Mouse (Mus musculus) hindbrain, embryonic 12.5 days (tissue): ENCODE measurements at regions not wholly inside any gene's neighbourhood (a gene's known extent, or its start where the extent isn't known, plus 50 kb on each side); places are given as distances from the start of the nearest gene placed in this dataset.

Source experiments
- ATAC-seq: fragments of 200-750 bp; cut with Nextera tagmentation; 2 replicates; pipeline ENCODE4 v1.8.0; 2017; ENCODE audit warnings: moderate TSS enrichment; ENCODE audit not compliant: low FRiP score
- H3K27ac ChIP-seq: fragments of 300-500 bp; sonication (generic); 2 replicates; pipeline ENCODE4 v1.5.1; 2016; ENCODE audit warnings: mild to moderate bottlenecking
- H3K27me3 ChIP-seq: fragments of 300-500 bp; sonication (generic); 2 replicates; pipeline ENCODE4 v1.6.1; 2016; ENCODE audit warnings: mild to moderate bottlenecking
- H3K36me3 ChIP-seq: fragments of 300-500 bp; sonication (generic); 2 replicates; pipeline ENCODE4 v1.6.1; 2016; ENCODE audit warnings: mild to moderate bottlenecking
- H3K4me1 ChIP-seq: fragments of 300-500 bp; sonication (generic); 2 replicates; pipeline ENCODE4 v1.6.1; 2016
- H3K4me2 ChIP-seq: fragments of 300-500 bp; sonication (generic); replicated peaks from 2 replicates; pipeline ENCODE4 v1.6.1; 2016; ENCODE audit warnings: mild to moderate bottlenecking
- H3K4me3 ChIP-seq: fragments of 300-500 bp; sonication (generic); 2 replicates; pipeline ENCODE4 v1.5.1; 2016; ENCODE audit warnings: mild to moderate bottlenecking
- H3K9ac ChIP-seq: fragments of 300-500 bp; sonication (generic); 2 replicates; pipeline ENCODE4 v1.6.1; 2016; ENCODE audit warnings: mild to moderate bottlenecking, moderate library complexity
- H3K9me3 ChIP-seq: fragments of 300-500 bp; sonication (generic); replicated peaks from 2 replicates; pipeline ENCODE4 v1.6.1; 2016; ENCODE audit warnings: mild to moderate bottlenecking
- WGBS: fragments of 180-500 bp; shearing (Covaris S2); methylation state at CpG from one replicate; pipeline ENCODE4 v1.1.7; 2016; 5-methylcytosine and 5-hydroxymethylcytosine counted together

- Histone ChIP-seq H3K9ac (no peak overlapping the region), H3K4me2 (no peak overlapping the region), H3K27me3 (no peaks in the 10 kb centered on the region), H3K4me1 (no peaks in the 10 kb centered on the region), H3K36me3 (no peaks in the 10 kb centered on the region), H3K4me3 (no peak overlapping the region), H3K9me3 (no peaks in the 10 kb centered on the region), H3K27ac (no peak overlapping the region)
- ATAC-seq, result 0 out of 2 replicates have a peak, but pooled peaks have one; percentile 35
- WGBS, result 42% methylated on average over 7 of the region's 7 CpGs
Measured at GRCm38 (mm10) chrX:49387439-49387838, 76.3 kb upstream of the Arhgap36 start.

GRCm38 (mm10) chrX:49377067-49377466 is 86.7 kb upstream of the Arhgap36 start:
- no peaks in the 10 kb centered on the region for H3K27me3 ChIP-seq
- ATAC-seq, result no peak
- no peaks in the 10 kb centered on the region for H3K9me3 ChIP-seq
- no peak overlapping the region for H3K27ac ChIP-seq
- 28% methylated on average over 8 of the region's 8 CpGs for WGBS
- H3K9ac ChIP-seq, result no peak overlapping the region
- H3K36me3 ChIP-seq, result no peaks in the 10 kb centered on the region
- H3K4me1 ChIP-seq, result no peaks in the 10 kb centered on the region
- H3K4me3 ChIP-seq, result no peak overlapping the region
- H3K4me2 ChIP-seq, result no peak overlapping the region

DNA sequence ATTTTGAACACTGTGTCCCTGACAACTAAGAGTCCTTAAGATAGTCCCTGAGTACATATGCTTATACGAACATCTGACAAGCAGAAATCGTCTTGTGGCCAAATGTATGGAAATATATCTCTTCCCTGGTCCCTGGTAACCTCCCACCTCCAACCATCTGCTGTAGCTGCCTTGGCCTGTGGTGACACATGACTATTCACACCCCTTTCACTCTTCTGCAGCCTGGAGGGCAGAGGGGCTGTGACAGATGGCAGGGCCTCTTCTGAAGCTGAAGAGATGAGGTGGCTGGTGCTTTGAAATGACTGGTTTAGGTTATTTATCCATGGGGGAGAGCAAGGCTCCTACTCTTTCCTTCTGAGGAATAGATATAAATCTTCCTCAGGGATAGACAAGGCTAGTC is 82.3 kb upstream of the Enox2 start:
- ATAC-seq, result no peak
- H3K4me2 ChIP-seq, result no peak overlapping the region
- no peaks in the 10 kb centered on the region for H3K36me3 ChIP-seq
- H3K27ac ChIP-seq, result no peak overlapping the region
- H3K4me1 ChIP-seq, result no peaks in the 10 kb centered on the region
- no peaks in the 10 kb centered on the region for H3K9me3 ChIP-seq
- no peaks in the 10 kb centered on the region for H3K27me3 ChIP-seq
- H3K9ac ChIP-seq, result no peak overlapping the region
- WGBS, result 64% methylated on average over 2 of the region's 2 CpGs
- H3K4me3 ChIP-seq, result no peak overlapping the region

DNA sequence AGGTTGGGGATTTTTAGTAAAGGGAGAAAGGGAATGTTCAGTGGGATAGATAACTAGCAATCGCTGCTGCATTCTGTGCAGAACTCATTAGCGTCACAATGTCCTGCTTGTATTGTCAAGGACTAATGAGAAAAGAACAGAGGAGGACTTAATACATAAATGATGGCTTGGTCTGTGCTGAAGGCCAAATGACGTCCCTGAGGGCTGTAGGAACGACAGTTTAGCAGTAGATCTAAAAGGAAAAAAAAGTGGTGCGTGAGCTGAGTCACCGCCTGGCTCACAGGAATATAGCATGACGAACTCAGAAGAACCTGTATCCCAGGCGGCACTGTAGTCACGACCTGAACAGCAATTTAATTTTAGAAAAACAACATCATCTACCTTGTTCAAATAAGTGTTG is 81.3 kb upstream of the Enox2 start:
- no peak overlapping the region for H3K4me2 ChIP-seq
- no peak overlapping the region for H3K9ac ChIP-seq
- no peak overlapping the region for H3K4me3 ChIP-seq
- ATAC-seq, result no peak
- no peak overlapping the region for H3K27ac ChIP-seq
- no peaks in the 10 kb centered on the region for H3K36me3 ChIP-seq
- no peaks in the 10 kb centered on the region for H3K4me1 ChIP-seq
- WGBS, result 54% methylated on average over 9 of the region's 9 CpGs
- no peaks in the 10 kb centered on the region for H3K9me3 ChIP-seq
- no peaks in the 10 kb centered on the region for H3K27me3 ChIP-seq

DNA sequence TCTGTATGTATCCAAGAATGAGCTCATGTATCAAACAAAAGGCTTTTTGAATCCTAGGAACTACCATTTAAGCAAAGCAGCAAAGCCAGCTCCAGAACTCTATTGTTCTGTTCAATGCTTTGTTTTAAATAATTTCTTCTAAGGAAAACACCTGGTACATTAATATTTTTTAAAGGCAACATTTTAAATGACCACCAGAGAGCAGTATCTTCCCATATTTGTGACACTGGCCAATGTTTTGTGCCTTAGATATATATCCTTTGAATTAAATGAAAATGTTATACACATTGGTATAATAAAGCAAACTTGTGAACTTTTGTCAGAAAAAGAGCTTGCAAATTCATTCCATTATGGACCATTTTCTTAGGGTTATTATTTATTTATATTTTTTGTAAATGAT is 58.4 kb upstream of the Enox2 start:
- no peak overlapping the region for H3K4me3 ChIP-seq
- ATAC-seq, result no peak
- no peaks in the 10 kb centered on the region for H3K4me1 ChIP-seq
- no peak overlapping the region for H3K4me2 ChIP-seq
- H3K27ac ChIP-seq, result no peak overlapping the region
- H3K9ac ChIP-seq, result no peak overlapping the region
- H3K36me3 ChIP-seq, result no peaks in the 10 kb centered on the region
- H3K9me3 ChIP-seq, result no peaks in the 10 kb centered on the region
- H3K27me3 ChIP-seq, result no peaks in the 10 kb centered on the region
